11 mouse cellular contexts compared by ENCODE assay signal in genomic region chr17:74922591-74922990, GRCm38 (mm10).
DNase-seq lines count a peak whose midpoint lies in the region; ATAC-seq lines count a peak whose summit lies in the region.
"Had no signal": no experiment of that assay in that cellular context is flagged by ENCODE, and none has a peak within 500 bp of the region (broad histone marks: within the 10 kb centered on the region; RNA-seq: fewer than 3 reads in every experiment).

No protein-coding gene starts in this region.

- H3K4me3 ChIP-seq in kidney, embryonic 16.5 days (ENCODE audit: low read length), result no peak overlapping the region
- no peak overlapping the region for H3K4me3 ChIP-seq in lung, embryonic 16.5 days (ENCODE audit: low read length)
- H3K4me3 ChIP-seq: embryonic facial prominence, embryonic 13.5 days; megakaryocyte, embryonic 14.5 days had no signal

- H3K9ac ChIP-seq in kidney, embryonic 16.5 days (replicated peaks; ENCODE audit: low read length), result no peak overlapping the region
- H3K9ac ChIP-seq in lung, embryonic 16.5 days (ENCODE audit: low read length), result no peak overlapping the region
- H3K9ac ChIP-seq: embryonic facial prominence, embryonic 13.5 days had no signal

- H3K4me2 ChIP-seq in kidney, embryonic 16.5 days (replicated peaks; ENCODE audit: low read depth, low read length), result peak overlapping the region; percentile 19; the same call in 1 of the 2 replicates
- H3K4me2 ChIP-seq in lung, embryonic 16.5 days (ENCODE audit: low read depth, low read length), result no peak overlapping the region
- H3K4me2 ChIP-seq: embryonic facial prominence, embryonic 13.5 days had no signal

- peak; percentile 77 for ATAC-seq in kidney, embryonic 16.5 days (ENCODE audit: low FRiP score, low TSS enrichment)
- ATAC-seq in lung, embryonic 16.5 days (ENCODE audit: low read depth), result peak; percentile 95

- no peaks in the 10 kb centered on the region for H3K27me3 ChIP-seq in kidney, embryonic 16.5 days (ENCODE audit: insufficient read depth, low read length)
- H3K27me3 ChIP-seq in lung, embryonic 16.5 days (ENCODE audit: control insufficient read depth, insufficient read depth, low read depth, low read length), result no peaks in the 10 kb centered on the region
- H3K27me3 ChIP-seq: embryonic facial prominence, embryonic 13.5 days had no signal

- H3K4me1 ChIP-seq in kidney, embryonic 16.5 days (ENCODE audit: insufficient read depth, low read length), result peaks cover 10% of the 10 kb centered on the region
- no peaks in the 10 kb centered on the region for H3K4me1 ChIP-seq in lung, embryonic 16.5 days (replicated peaks; ENCODE audit: control insufficient read depth, insufficient read depth, low read length)

- WGBS in kidney, embryonic 16.5 days, result 19% methylated on average over 3 of the region's 3 CpGs
- WGBS in lung, embryonic 16.5 days, result 38% methylated on average over 3 of the region's 3 CpGs

- H3K36me3 ChIP-seq in kidney, embryonic 16.5 days (ENCODE audit: insufficient read depth, low read length), result no peaks in the 10 kb centered on the region
- H3K36me3 ChIP-seq in lung, embryonic 16.5 days (ENCODE audit: control insufficient read depth, insufficient read depth, low read length), result no peaks in the 10 kb centered on the region
- H3K36me3 ChIP-seq: embryonic facial prominence, embryonic 13.5 days had no signal

- H3K27ac ChIP-seq in kidney, embryonic 16.5 days (ENCODE audit: low read length), result 0 out of 2 replicates have a peak overlapping the region, but pooled peaks have one; percentile 5
- no peak overlapping the region for H3K27ac ChIP-seq in lung, embryonic 16.5 days (ENCODE audit: low read length)
- H3K27ac ChIP-seq: embryonic facial prominence, embryonic 13.5 days had no signal

- H3K9me3 ChIP-seq in kidney, embryonic 16.5 days (ENCODE audit: low read length), result 0 out of 2 replicates have a peak, but pooled peaks cover 3% of the 10 kb centered on the region
- H3K9me3 ChIP-seq in lung, embryonic 16.5 days (ENCODE audit: control insufficient read depth, low read length), result no peaks in the 10 kb centered on the region
- H3K9me3 ChIP-seq: embryonic facial prominence, embryonic 13.5 days had no signal

- DNase-seq in embryo, embryonic 11 days, result peak; percentile 39
- no peak for DNase-seq in embryo, embryonic 9.5 days (ENCODE audit: extremely low spot score)
- no peak for DNase-seq in kidney, adult 8-10 months
- peak; percentile 75 for DNase-seq in brain, adult 2 months (ENCODE audit: low read depth, low spot score)
- DNase-seq in adrenal gland, postnatal 14 days, result no peak
- DNase-seq in urinary bladder, postnatal 10 days (ENCODE audit: low spot score), result no peak
- DNase-seq: adrenal gland, adult 2 months had no signal

Comparison
In these comparisons a context has a peak if more than half of its experiments do, and no peak if none do; other contexts are left out.
1. DNase-seq: peak in embryo, embryonic 11 days (single experiment) and brain, adult 2 months (single experiment); none in embryo, embryonic 9.5 days (single experiment), kidney, adult 8-10 months (0 of 2), adrenal gland, postnatal 14 days (single experiment) and urinary bladder, postnatal 10 days (single experiment).